Mouse (Mus musculus) lung, postnatal 0 days (tissue): ENCODE data around the gene Lamtor2.

Experiments
- CTCF ChIP-seq: IDR thresholded peaks from 2 replicates; pipeline ENCODE4 v1.5.1; 2016; ENCODE audit warnings: antibody characterized with exemption, mild to moderate bottlenecking
- EP300 ChIP-seq: IDR thresholded peaks from 2 replicates; pipeline ENCODE4 v1.6.1; 2016; ENCODE audit warnings: antibody characterized with exemption, mild to moderate bottlenecking, control low read depth

GRCm38 (mm10) chr3:88539397-88539796 lies 13.5 kb downstream of the Lamtor2 start:
- TF ChIP-seq CTCF (no peak), EP300 (no peak)
